Mouse (Mus musculus): ENCODE data around the gene Cd163l1.

Gene Cd163l1

GRCm38 (mm10) chr7:140217967-140218366, at the start of gene Cd163l1:
Gene Cd163l1, plus strand, starts transcription at chr7:140218267.
- no peak for DNase-seq (ENCODE audit: low read depth in 2 of 2, low spot score in 2 of 2)

DNA sequence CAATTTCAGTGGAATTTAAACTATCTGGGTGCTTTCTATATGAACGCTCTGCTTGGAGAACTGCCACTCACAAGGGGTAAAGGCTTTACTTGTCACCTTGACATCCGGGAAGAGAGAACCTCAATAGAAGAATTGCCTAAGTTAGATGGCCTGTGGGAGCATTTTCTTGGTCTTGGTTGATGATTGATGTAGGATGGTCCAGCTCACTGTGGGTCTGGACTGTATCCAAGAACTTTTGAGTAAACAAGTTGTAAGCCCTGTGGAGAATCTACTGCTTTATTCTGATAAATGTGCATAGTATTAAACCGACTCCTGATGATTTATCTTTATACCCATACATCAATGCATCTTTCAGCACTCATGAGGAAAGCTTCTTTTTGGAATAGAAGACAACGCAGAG, 48.7 kb upstream of the Cd163l1 start:
- no peak for DNase-seq (ENCODE audit: low read depth in 2 of 2, low spot score in 2 of 2)

DNA sequence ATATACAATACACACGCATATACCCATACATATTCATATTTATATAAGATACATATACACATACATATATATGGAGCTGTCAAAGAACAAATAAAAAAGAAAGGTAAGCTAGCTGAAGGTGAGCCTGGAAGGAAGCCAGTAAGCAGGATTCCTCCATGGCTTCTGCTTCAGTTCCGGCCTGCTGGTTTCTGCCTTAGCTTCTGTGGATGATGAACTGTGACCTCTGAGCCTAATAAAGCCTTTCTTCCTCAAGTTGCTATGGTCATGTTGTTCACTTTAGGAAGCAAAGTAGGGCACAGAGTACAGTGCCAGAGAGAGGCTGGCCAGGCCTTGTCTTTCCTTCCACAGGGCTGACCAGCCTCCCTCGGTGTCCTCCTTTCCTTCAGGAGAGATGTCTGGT, 47.2 kb upstream of the Cd163l1 start:
- DNase-seq (ENCODE audit: low read depth in 2 of 2, low spot score in 2 of 2): no peak

- DNase-seq (ENCODE audit: low read depth in 2 of 2, low spot score in 2 of 2): no peak
These were observed 45.1 kb upstream of the Cd163l1 start, which contains the start of gene Olfr523 for GRCm38 (mm10) chr7:140172936-140173335. Gene Olfr523, plus strand, starts transcription at chr7:140173217.

GRCm38 (mm10) chr7:140179176-140179575, 38.9 kb upstream of the Cd163l1 start:
- no peak for DNase-seq (ENCODE audit: low read depth in 2 of 2, low spot score in 2 of 2)

GRCm38 (mm10) chr7:140180692-140181091, 37.4 kb upstream of the Cd163l1 start:
- no peak for DNase-seq (ENCODE audit: low read depth in 2 of 2, low spot score in 2 of 2)

GRCm38 (mm10) chr7:140184206-140184605, 33.9 kb upstream of the Cd163l1 start:
- no peak for DNase-seq (ENCODE audit: low read depth in 2 of 2, low spot score in 2 of 2)

GRCm38 (mm10) chr7:140186646-140187620, 31.1 kb upstream of the Cd163l1 start:
- peak; percentile 49 to 55 for DNase-seq (ENCODE audit: low read depth in 2 of 2, low spot score in 2 of 2)

DNA sequence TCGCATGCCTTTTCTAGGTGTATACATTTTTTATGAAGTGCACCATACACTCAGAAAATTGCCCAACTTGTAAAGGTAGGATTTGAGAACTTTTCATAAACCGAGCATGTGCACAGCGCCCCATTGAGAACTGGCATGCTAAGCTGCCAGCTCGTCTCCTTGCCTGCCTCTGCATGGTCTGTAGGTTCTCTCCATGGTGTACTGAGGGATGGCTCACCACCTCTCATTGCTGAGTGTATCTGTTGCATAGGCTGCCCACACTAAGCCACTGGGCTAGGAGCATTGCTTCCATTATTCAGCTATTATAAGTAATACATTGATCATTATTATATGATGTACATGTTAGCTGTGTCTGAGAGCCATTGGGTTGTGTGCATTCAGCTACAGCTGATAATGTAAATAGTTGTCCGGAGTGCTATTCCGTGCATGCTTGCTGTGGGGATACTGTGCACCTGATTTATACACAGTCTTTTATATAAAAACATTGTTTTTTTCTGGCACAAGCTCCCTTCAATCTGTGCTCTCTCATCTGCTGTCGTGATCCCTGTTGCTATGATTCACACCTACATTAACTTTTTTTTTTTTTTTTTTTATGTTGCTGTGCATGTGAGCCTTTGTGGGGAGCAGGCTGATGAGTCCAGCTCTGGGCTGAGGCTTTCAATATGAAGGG, 30.2 kb upstream of the Cd163l1 start:
- no peak for DNase-seq (ENCODE audit: low read depth in 2 of 2, low spot score in 2 of 2)

DNA sequence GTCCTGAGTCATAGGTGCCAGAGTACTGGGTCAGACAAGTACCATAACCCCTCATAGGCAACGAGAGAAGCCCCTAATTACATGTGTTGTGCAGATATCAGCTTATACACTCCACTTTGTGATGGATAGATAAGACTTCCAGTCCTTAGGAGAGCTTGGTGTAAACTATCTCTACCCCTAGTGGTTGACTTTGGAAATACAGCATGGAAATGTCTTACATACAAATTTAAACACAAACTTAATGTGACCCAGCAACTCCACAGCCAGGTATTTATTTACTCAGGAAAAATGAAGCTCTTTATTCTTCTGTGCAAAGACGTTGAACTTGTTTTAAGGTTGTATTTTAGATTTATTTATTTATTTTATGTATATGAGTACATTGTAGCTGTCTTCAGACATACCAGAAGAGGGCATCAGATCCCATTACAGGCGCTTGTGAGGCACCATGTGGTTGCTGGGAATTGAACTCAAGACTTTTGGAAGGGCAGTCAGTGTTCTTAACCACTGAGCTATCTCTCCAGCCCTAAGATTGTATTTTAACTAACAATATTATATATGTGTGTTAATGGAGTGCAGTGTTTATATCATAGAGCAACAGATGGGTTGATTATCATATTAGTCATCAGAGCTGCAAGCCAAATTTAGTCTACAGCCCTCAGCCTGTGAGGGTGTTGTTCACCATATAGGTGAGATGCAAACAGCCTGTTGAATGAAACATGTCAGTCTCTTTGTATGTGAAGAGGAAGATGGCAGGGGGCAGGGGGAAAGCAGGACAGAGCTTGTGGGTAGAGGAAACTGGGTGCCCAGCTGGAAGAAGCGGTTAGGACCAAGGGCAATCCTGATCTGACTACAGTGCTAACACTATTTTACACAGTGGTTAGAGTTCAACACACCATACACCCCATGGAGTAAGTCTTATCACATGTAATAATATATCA, 29.4 kb upstream of the Cd163l1 start:
- DNase-seq (ENCODE audit: low read depth in 2 of 2, low spot score in 2 of 2): peak in 1 of 2 experiments; percentile 23

DNA sequence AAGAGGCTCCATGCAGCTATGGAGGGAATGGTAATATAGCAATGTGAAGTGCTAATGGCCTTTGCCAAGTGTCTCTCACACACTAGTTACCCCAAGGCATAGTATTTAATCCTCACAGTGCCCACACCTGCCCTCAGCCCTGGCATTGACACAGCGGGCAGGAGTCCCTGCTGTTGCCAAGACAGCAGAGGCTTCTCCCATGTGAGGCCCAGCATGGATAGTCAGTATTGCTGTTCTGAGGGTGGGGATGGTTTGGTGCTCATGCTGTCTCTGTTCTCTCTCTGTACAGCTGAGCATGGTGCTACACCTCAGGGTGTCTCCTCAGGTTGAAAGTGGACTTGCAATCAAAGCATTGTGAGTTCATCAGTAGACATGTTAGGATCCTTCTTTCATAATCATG, 27.6 kb upstream of the Cd163l1 start:
- no peak for DNase-seq (ENCODE audit: low read depth in 2 of 2, low spot score in 2 of 2)

DNA sequence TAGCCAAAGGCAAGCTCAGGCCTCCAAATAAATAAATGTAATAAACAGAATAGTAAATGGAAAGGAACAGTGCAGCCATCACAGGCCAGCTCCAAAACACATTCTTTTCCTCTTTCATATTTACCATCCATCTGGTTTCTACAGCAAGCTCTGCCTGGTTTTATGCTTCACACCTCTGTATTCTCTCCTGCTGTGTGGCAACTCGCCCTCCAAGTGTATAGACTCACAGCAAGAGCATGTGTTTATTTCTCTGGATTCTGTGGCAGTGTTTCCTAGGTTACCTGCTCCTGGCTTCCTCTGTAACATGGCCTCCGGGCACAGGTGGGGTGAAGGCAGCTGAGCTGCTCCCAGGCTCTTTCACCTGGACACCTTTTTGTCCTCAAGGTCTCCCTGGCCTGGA, 25.6 kb upstream of the Cd163l1 start:
- no peak for DNase-seq (ENCODE audit: low read depth in 2 of 2, low spot score in 2 of 2)

GRCm38 (mm10) chr7:140192851-140193250, 25.2 kb upstream of the Cd163l1 start:
- no peak for DNase-seq (ENCODE audit: low read depth in 2 of 2, low spot score in 2 of 2)

GRCm38 (mm10) chr7:140194031-140194430, 24.0 kb upstream of the Cd163l1 start:
- no peak for DNase-seq (ENCODE audit: low read depth in 2 of 2, low spot score in 2 of 2)

- no peak for DNase-seq (ENCODE audit: low read depth in 2 of 2, low spot score in 2 of 2)
These were observed 22.1 kb upstream of the Cd163l1 start for GRCm38 (mm10) chr7:140196002-140196401.

- no peak for DNase-seq (ENCODE audit: low read depth in 2 of 2, low spot score in 2 of 2)
These were observed 17.0 kb upstream of the Cd163l1 start for GRCm38 (mm10) chr7:140201090-140201489.

- DNase-seq (ENCODE audit: low read depth in 2 of 2, low spot score in 2 of 2): no peak
These were observed 12.2 kb upstream of the Cd163l1 start, which contains the start of gene Olfr524 for GRCm38 (mm10) chr7:140205864-140206263. Gene Olfr524, minus strand, starts transcription at chr7:140205964.

GRCm38 (mm10) chr7:140206904-140207303, 11.2 kb upstream of the Cd163l1 start:
- DNase-seq (ENCODE audit: low read depth in 2 of 2, low spot score in 2 of 2): no peak

- DNase-seq (ENCODE audit: low read depth in 2 of 2, low spot score in 2 of 2): peak; percentile 20 to 37
These were observed 9.9 kb upstream of the Cd163l1 start for GRCm38 (mm10) chr7:140208153-140208552.

- DNase-seq (ENCODE audit: low read depth in 2 of 2, low spot score in 2 of 2): peak in 1 of 2 experiments; percentile 30
These were observed 9.4 kb upstream of the Cd163l1 start for GRCm38 (mm10) chr7:140208677-140209076.

GRCm38 (mm10) chr7:140213841-140214240, 4.2 kb upstream of the Cd163l1 start:
- DNase-seq (ENCODE audit: low read depth in 2 of 2, low spot score in 2 of 2): peak; percentile 33 to 56
